In the genomic region with DNA sequence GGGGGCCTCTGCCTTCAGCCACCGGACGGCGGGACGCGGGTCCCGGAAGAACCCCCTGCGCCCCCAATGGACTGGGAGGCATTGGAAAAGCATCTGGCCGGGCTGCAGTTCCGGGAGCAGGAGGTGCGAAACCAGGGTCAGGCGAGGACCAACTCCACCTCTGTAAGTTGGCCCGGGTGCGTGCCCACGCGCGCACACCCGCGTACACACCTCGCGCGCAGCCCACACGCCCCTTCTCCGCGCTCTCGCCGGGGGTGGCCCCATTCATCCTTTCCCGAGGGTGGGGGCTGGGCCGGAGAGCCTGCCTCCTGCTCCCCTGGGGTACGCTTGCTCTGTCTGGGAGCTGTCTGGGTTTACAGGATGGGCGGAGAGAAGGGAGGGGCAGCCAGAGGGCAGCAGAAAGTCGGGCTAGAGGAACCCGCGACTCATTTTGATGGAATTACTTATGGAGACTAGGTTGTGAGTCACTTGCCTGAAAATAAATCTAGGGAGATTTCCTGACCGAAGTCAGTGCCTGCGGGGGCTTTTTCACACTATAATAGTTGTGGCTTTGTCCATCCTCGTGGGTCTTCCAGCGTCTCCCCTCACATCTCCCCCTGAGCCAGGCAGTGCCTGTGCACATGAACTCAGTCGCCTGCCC, we compare ENCODE assay signal across 8 mouse cellular contexts.
DNase-seq lines count a peak whose midpoint lies in the region; ATAC-seq and TF ChIP-seq lines count a peak whose summit lies in the region.
"Had no signal": no experiment of that assay in that cellular context is flagged by ENCODE, and none has a peak within 500 bp of the region (broad histone marks: within the 10 kb centered on the region; RNA-seq: fewer than 3 reads in every experiment).

No protein-coding gene starts in this region.

- peak overlapping the region; percentile 79 for H3K4me3 ChIP-seq in hindbrain, embryonic 10.5 days
- peak overlapping the region; percentile 83 for H3K4me3 ChIP-seq in lung, postnatal 0 days (ENCODE audit: low read depth, low read length)

- peak overlapping the region; percentile 92 for H3K4me2 ChIP-seq in lung, postnatal 0 days (replicated peaks; ENCODE audit: low read depth, low read length)

- ATAC-seq in lung, postnatal 0 days: peak; percentile 11

- DNase-seq in adrenal gland, adult 2 months: peak; percentile 78
- DNase-seq in cerebellum, postnatal 25 days: peak; percentile 43 to 50
- peak; percentile 35 to 69 for DNase-seq in frontal cortex, adult 2 months (ENCODE audit: extremely low spot score in 1 of 2, low spot score in 1 of 2)
- peak; percentile 66 for DNase-seq in hindbrain, embryonic 10.5 days (ENCODE audit: low spot score)
- DNase-seq in layer of hippocampus, postnatal 10 days (ENCODE audit: low spot score in 2 of 2): peak; percentile 45 to 54
- DNase-seq in lung, postnatal 0 days (ENCODE audit: low spot score): peak; percentile 78
- DNase-seq in right cerebral cortex, postnatal 10 days (ENCODE audit: low spot score in 2 of 2): peak; percentile 64 to 73

- H3K27ac ChIP-seq in hindbrain, embryonic 10.5 days: peak overlapping the region; percentile 91
- H3K27ac ChIP-seq in lung, postnatal 0 days (ENCODE audit: low read length): peak overlapping the region; percentile 99
- H3K27ac ChIP-seq: macrophage had no signal

- no peaks in the 10 kb centered on the region for H3K36me3 ChIP-seq in hindbrain, embryonic 10.5 days
- H3K36me3 ChIP-seq in lung, postnatal 0 days (ENCODE audit: insufficient read depth, low read length): no peaks in the 10 kb centered on the region

- TF ChIP-seq EP300 in lung, postnatal 0 days (IDR thresholded peaks at IDR 0.05): no peak

- peaks cover 45% of the 10 kb centered on the region for H3K4me1 ChIP-seq in hindbrain, embryonic 10.5 days (replicated peaks)
- peaks cover 7% of the 10 kb centered on the region; the same call in 1 of the 2 replicates for H3K4me1 ChIP-seq in lung, postnatal 0 days (ENCODE audit: insufficient read depth, low read depth, low read length)

- WGBS in hindbrain, embryonic 10.5 days: under 1% methylated on average over 38 of the region's 38 CpGs
- 3% methylated on average over 34 of the region's 38 CpGs for WGBS in lung, postnatal 0 days

- peak; percentile 43 for TF ChIP-seq CTCF in lung, postnatal 0 days (IDR thresholded peaks at IDR 0.05)

- peaks cover 29% of the 10 kb centered on the region for H3K27me3 ChIP-seq in hindbrain, embryonic 10.5 days (ENCODE audit: insufficient read depth, poor library complexity, severe bottlenecking)
- no peaks in the 10 kb centered on the region for H3K27me3 ChIP-seq in lung, postnatal 0 days (replicated peaks; ENCODE audit: insufficient read depth, low read length)

- H3K9ac ChIP-seq in lung, postnatal 0 days (replicated peaks; ENCODE audit: low read depth): peak overlapping the region; percentile 88

- H3K9me3 ChIP-seq in hindbrain, embryonic 10.5 days: no peaks in the 10 kb centered on the region
- H3K9me3 ChIP-seq in lung, postnatal 0 days (ENCODE audit: low read length): no peaks in the 10 kb centered on the region

Comparison
In these comparisons a context has a peak if more than half of its experiments do, and no peak if none do; other contexts are left out.
1. Peak in every context shown above with its lines: DNase-seq, ATAC-seq, H3K4me3 ChIP-seq and H3K27ac ChIP-seq.